Mouse (Mus musculus) MEL (cell line): ENCODE results near the gene Gdap1l1.

Experiments used
- CHD2 ChIP-seq: IDR thresholded peaks from 2 replicates; pipeline ENCODE4 v1.6.1; 2011; ENCODE audit warnings: low read length, improper control_type of control experiment
- CTCF ChIP-seq, 3 experiments: IDR thresholded peaks in 2 of 3; conservative IDR thresholded peaks in 1 of 3; 2 replicates each; pipeline ENCODE4 v1.5.1; 2011 to 2012; ENCODE audit warnings: low read length in 3 of 3, low read depth in 2 of 3, mild to moderate bottlenecking in 2 of 3, improper control_type of control experiment in 1 of 3, inconsistent platforms in 1 of 3, mixed read lengths in 1 of 3, moderate library complexity in 1 of 3; ENCODE audit not compliant: control insufficient read depth in 1 of 3, insufficient read depth in 1 of 3, poor library complexity in 1 of 3, severe bottlenecking in 1 of 3
- EP300 ChIP-seq, 2 experiments: IDR thresholded peaks; 2 replicates each; pipeline ENCODE4 v1.6.1; 2011; ENCODE audit warnings: improper control_type of control experiment in 2 of 2, low read length in 2 of 2, low read depth in 1 of 2, mild to moderate bottlenecking in 1 of 2
- HCFC1 ChIP-seq: IDR thresholded peaks from 2 replicates; pipeline ENCODE4 v1.6.1; 2012; ENCODE audit warnings: low read depth, mild to moderate bottlenecking, inconsistent platforms, low read length, improper control_type of control experiment, moderate library complexity
- JUND ChIP-seq: IDR thresholded peaks from 2 replicates; pipeline ENCODE4 v1.6.1; 2011; ENCODE audit warnings: low read depth, mild to moderate bottlenecking, improper control_type of control experiment, low read length
- POLR2A ChIP-seq, 2 experiments: IDR thresholded peaks; 2 replicates each; pipeline ENCODE4 v1.6.1; 2011 to 2012; ENCODE audit warnings: low read length in 2 of 2, mild to moderate bottlenecking in 2 of 2, control low read depth in 1 of 2, improper control_type of control experiment in 1 of 2, low read depth in 1 of 2, moderate library complexity in 1 of 2; ENCODE audit not compliant: control insufficient read depth in 1 of 2, insufficient read depth in 1 of 2, poor library complexity in 1 of 2
- POLR2AphosphoS5 ChIP-seq: IDR thresholded peaks from 2 replicates; pipeline ENCODE4 v1.6.1; 2012; ENCODE audit warnings: low read depth, borderline replicate concordance, mild to moderate bottlenecking, inconsistent platforms, low read length, moderate library complexity, mixed read lengths
- RAD21 ChIP-seq: IDR thresholded peaks from 2 replicates; pipeline ENCODE4 v1.6.1; 2011; ENCODE audit warnings: mild to moderate bottlenecking, low read depth, low read length, improper control_type of control experiment
- TAL1 ChIP-seq: IDR thresholded peaks from 2 replicates; pipeline ENCODE4 v1.6.1; 2012; ENCODE audit warnings: mild to moderate bottlenecking, inconsistent platforms, low read length, moderate library complexity, mixed read lengths
- USF1 ChIP-seq: IDR thresholded peaks from 2 replicates; pipeline ENCODE4 v1.6.1; 2014; ENCODE audit warnings: low read depth, mild to moderate bottlenecking, inconsistent platforms, low read length, improper control_type of control experiment, moderate library complexity

- TF ChIP-seq POLR2A (IDR thresholded peaks at IDR 0.05; ENCODE audit: control insufficient read depth in 1 of 2, insufficient read depth in 1 of 2, low read depth in 1 of 2, low read length in 2 of 2, poor library complexity in 1 of 2) (no peak), CTCF (IDR thresholded peaks at IDR 0.05 in 2 of 3, conservative IDR thresholded peaks at IDR 0.05 in 1 of 3; ENCODE audit: control insufficient read depth in 1 of 3, insufficient read depth in 1 of 3, low read depth in 2 of 3, low read length in 3 of 3, poor library complexity in 1 of 3, severe bottlenecking in 1 of 3) (no peak), POLR2AphosphoS5 (no peak), HCFC1 (no peak), EP300 (IDR thresholded peaks at IDR 0.05; ENCODE audit: low read depth in 1 of 2, low read length in 2 of 2) (no peak), RAD21 (no peak), USF1 (no peak), CHD2 (no peak), TAL1 (no peak), JUND (no peak)
Observed at GRCm38 (mm10) chr2:163493976-163494375, 55.7 kb downstream of the Gdap1l1 start.
